Mouse (Mus musculus): ENCODE data around the gene Akt1. TPM values are rescaled to one million over a fixed set of nuclear protein-coding genes. Genes with fewer than 3 reads are reported as not detected.

Gene Akt1
- polyA plus RNA-seq, 1 experiment from 2014 or later, result 75.1 TPM

GRCm38 (mm10) chr12:112632084-112632777 is 42.5 kb downstream of the Akt1 start:
- WGBS, result 78% methylated on average over 11 of the region's 11 CpGs
- no peak overlapping the region for H3K4me2 ChIP-seq
- no peaks in the 10 kb centered on the region for H3K9me3 ChIP-seq
- no peak overlapping the region for H3K9ac ChIP-seq
- H3K36me3 ChIP-seq, result no peaks in the 10 kb centered on the region
- H3K27ac ChIP-seq, result no peak overlapping the region
- no peaks in the 10 kb centered on the region for H3K27me3 ChIP-seq
- H3K4me3 ChIP-seq, result no peak overlapping the region
- peaks cover 15% of the 10 kb centered on the region for H3K4me1 ChIP-seq
- ATAC-seq (ENCODE audit: insufficient number of reproducible peaks, low FRiP score, low TSS enrichment, low read depth), result no peak

DNA sequence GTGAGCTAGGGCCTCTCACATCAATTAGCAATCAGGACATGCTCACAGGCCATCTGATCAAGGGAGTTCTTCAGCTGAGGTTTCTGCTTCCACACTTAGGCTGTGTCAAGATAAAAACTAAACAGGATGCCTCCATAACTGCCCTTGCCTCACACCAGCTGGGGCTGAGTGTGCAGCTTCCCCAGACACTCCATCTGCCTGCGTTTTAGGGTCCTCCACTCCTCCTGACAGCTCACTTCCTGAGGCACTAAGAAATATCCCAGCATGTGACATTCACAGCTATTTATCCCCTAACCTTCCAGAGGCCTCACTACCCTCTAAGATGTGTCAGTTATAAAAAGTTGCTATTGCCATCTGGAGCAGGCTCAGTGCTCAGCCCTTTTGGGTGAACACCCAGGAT is 43.2 kb downstream of the Akt1 start:
- no peak overlapping the region for H3K4me3 ChIP-seq
- WGBS, result 15% methylated on average over 1 of the region's 1 CpGs
- H3K4me1 ChIP-seq, result peaks cover 19% of the 10 kb centered on the region
- no peaks in the 10 kb centered on the region for H3K36me3 ChIP-seq
- no peak for ATAC-seq (ENCODE audit: insufficient number of reproducible peaks, low FRiP score, low TSS enrichment, low read depth)
- no peak overlapping the region for H3K4me2 ChIP-seq
- H3K27ac ChIP-seq, result no peak overlapping the region
- H3K9ac ChIP-seq, result no peak overlapping the region
- H3K9me3 ChIP-seq, result no peaks in the 10 kb centered on the region
- H3K27me3 ChIP-seq, result no peaks in the 10 kb centered on the region

DNA sequence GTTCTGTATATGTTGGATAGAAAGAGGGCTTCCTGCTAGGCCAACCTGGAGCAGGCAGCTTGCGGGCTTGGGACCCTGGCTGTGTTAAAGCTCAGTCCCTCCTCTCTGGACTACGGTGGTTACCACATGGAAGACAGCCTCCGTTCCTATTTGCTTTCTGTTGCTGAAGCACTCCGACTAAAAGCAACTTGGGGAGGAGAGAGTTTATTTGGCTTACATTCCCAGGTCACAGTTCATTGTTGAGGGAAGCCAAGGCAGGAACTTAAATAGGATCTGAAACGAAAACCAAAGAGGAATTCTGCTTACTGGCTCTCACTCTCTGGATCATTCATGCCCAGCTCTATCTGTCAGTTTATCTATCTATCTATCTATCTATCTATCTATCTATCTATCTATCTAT is 43.9 kb downstream of the Akt1 start:
- ATAC-seq (ENCODE audit: insufficient number of reproducible peaks, low FRiP score, low TSS enrichment, low read depth), result no peak
- Histone ChIP-seq H3K4me3 (no peak overlapping the region), H3K27ac (no peak overlapping the region), H3K4me2 (no peak overlapping the region), H3K4me1 (peaks cover 25% of the 10 kb centered on the region), H3K27me3 (no peaks in the 10 kb centered on the region), H3K9ac (no peak overlapping the region), H3K36me3 (no peaks in the 10 kb centered on the region), H3K9me3 (no peaks in the 10 kb centered on the region)
- 87% methylated on average over 5 of the region's 5 CpGs for WGBS

- Histone ChIP-seq H3K36me3 (no peaks in the 10 kb centered on the region), H3K4me3 (no peak overlapping the region), H3K4me1 (peaks cover 25% of the 10 kb centered on the region), H3K9me3 (no peaks in the 10 kb centered on the region), H3K27ac (no peak overlapping the region), H3K9ac (no peak overlapping the region), H3K4me2 (no peak overlapping the region), H3K27me3 (no peaks in the 10 kb centered on the region)
- WGBS, result 92% methylated on average over 12 of the region's 12 CpGs
- ATAC-seq (ENCODE audit: insufficient number of reproducible peaks, low FRiP score, low TSS enrichment, low read depth), result no peak
Measured at GRCm38 (mm10) chr12:112630029-112630428, 44.7 kb downstream of the Akt1 start.

DNA sequence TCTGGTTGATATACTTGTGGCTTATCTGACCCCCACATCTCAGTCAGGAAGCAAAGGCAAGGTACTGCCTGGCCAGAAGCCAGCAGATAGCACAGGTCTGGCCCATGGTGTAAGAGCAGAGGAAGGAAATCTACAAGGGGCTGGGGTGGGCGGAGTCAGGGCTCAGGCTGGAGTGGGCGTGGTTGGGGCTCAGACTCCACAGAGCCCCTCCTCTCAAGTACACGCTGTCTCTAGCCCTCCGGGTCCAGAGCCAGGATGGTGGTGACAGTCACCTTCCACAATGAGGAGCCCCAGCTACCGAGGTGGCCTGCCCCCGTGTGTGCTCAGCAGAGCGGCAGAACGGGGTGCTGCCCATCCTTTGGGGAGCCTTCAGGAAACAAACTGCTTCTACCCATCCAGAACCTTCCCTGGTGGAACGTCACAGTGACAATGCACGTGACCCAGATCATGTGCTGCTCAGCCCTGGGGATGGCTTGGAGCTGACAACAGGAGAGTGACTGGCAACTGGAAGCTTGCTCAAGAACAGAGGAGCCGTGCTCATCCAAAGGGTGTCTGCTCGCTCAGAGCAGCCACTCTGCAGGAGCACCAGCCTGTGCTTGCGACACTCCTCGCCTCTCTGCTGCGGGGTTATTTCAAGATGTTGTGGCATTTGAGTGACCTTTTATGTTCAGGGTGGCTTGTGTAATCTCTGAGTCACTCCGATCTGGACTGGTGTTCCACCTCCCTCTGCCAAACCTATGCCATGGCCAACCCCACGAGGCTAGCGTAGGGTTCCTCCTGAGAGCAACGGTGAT is 45.6 kb downstream of the Akt1 start:
- WGBS, result 33% methylated on average over 19 of the region's 19 CpGs
- Histone ChIP-seq H3K4me1 (peaks cover 25% of the 10 kb centered on the region), H3K9me3 (no peaks in the 10 kb centered on the region), H3K9ac (0 out of 2 replicates have a peak overlapping the region, but pooled peaks have one; percentile 18), H3K4me3 (peak overlapping the region; percentile 28), H3K4me2 (peak overlapping the region; percentile 45), H3K27me3 (no peaks in the 10 kb centered on the region), H3K36me3 (no peaks in the 10 kb centered on the region), H3K27ac (peak overlapping the region; percentile 33)
- ATAC-seq (ENCODE audit: insufficient number of reproducible peaks, low FRiP score, low TSS enrichment, low read depth), result peak; percentile 50; the same call in 1 of the 2 replicates

GRCm38 (mm10) chr12:112628197-112628596 is 46.5 kb downstream of the Akt1 start:
- H3K9ac ChIP-seq, result no peak overlapping the region
- H3K4me2 ChIP-seq, result no peak overlapping the region
- no peaks in the 10 kb centered on the region for H3K9me3 ChIP-seq
- H3K4me1 ChIP-seq, result peaks cover 25% of the 10 kb centered on the region
- peak overlapping the region; percentile 33; the same call in 1 of the 2 replicates for H3K27ac ChIP-seq
- no peak for ATAC-seq (ENCODE audit: insufficient number of reproducible peaks, low FRiP score, low TSS enrichment, low read depth)
- H3K4me3 ChIP-seq, result no peak overlapping the region
- WGBS, result 76% methylated on average over 6 of the region's 6 CpGs
- H3K36me3 ChIP-seq, result no peaks in the 10 kb centered on the region
- no peaks in the 10 kb centered on the region for H3K27me3 ChIP-seq

- ATAC-seq (ENCODE audit: insufficient number of reproducible peaks, low FRiP score, low TSS enrichment, low read depth), result no peak
- H3K4me1 ChIP-seq, result peaks cover 25% of the 10 kb centered on the region
- H3K9ac ChIP-seq, result no peak overlapping the region
- no peaks in the 10 kb centered on the region for H3K36me3 ChIP-seq
- WGBS, result 54% methylated on average over 7 of the region's 7 CpGs
- H3K4me2 ChIP-seq, result no peak overlapping the region
- no peak overlapping the region for H3K4me3 ChIP-seq
- no peak overlapping the region for H3K27ac ChIP-seq
- no peaks in the 10 kb centered on the region for H3K9me3 ChIP-seq
- H3K27me3 ChIP-seq, result no peaks in the 10 kb centered on the region
Measured at GRCm38 (mm10) chr12:112627097-112627881, 47.4 kb downstream of the Akt1 start.

GRCm38 (mm10) chr12:112626455-112626854 is 48.2 kb downstream of the Akt1 start:
- H3K4me3 ChIP-seq, result no peak overlapping the region
- no peaks in the 10 kb centered on the region for H3K36me3 ChIP-seq
- WGBS, result 65% methylated on average over 6 of the region's 6 CpGs
- H3K27ac ChIP-seq, result no peak overlapping the region
- no peak overlapping the region for H3K9ac ChIP-seq
- no peaks in the 10 kb centered on the region for H3K9me3 ChIP-seq
- no peak for ATAC-seq (ENCODE audit: insufficient number of reproducible peaks, low FRiP score, low TSS enrichment, low read depth)
- peaks cover 25% of the 10 kb centered on the region for H3K4me1 ChIP-seq
- 0 out of 2 replicates have a peak, but pooled peaks cover 6% of the 10 kb centered on the region for H3K27me3 ChIP-seq
- no peak overlapping the region for H3K4me2 ChIP-seq

- H3K9ac ChIP-seq, result no peak overlapping the region
- ATAC-seq (ENCODE audit: insufficient number of reproducible peaks, low FRiP score, low TSS enrichment, low read depth), result no peak
- H3K4me2 ChIP-seq, result no peak overlapping the region
- no peak overlapping the region for H3K4me3 ChIP-seq
- H3K27ac ChIP-seq, result no peak overlapping the region
- no peaks in the 10 kb centered on the region for H3K9me3 ChIP-seq
- H3K4me1 ChIP-seq, result peaks cover 28% of the 10 kb centered on the region
- peaks cover 13% of the 10 kb centered on the region; the same call in 1 of the 2 replicates for H3K27me3 ChIP-seq
- no peaks in the 10 kb centered on the region for H3K36me3 ChIP-seq
- WGBS, result 76% methylated on average over 4 of the region's 4 CpGs
Measured at GRCm38 (mm10) chr12:112625700-112626099, 49.0 kb downstream of the Akt1 start.

- Histone ChIP-seq H3K27me3 (peaks cover 24% of the 10 kb centered on the region), H3K4me3 (no peak overlapping the region), H3K27ac (no peak overlapping the region), H3K9me3 (no peaks in the 10 kb centered on the region), H3K4me1 (peaks cover 40% of the 10 kb centered on the region), H3K9ac (no peak overlapping the region), H3K36me3 (no peaks in the 10 kb centered on the region), H3K4me2 (no peak overlapping the region)
- WGBS, result 16% methylated on average over 2 of the region's 2 CpGs
- no peak for ATAC-seq (ENCODE audit: insufficient number of reproducible peaks, low FRiP score, low TSS enrichment, low read depth)
Measured at GRCm38 (mm10) chr12:112623742-112624141, 50.9 kb downstream of the Akt1 start.

- peaks cover 25% of the 10 kb centered on the region for H3K27me3 ChIP-seq
- no peak overlapping the region for H3K27ac ChIP-seq
- 79% methylated on average over 3 of the region's 3 CpGs for WGBS
- ATAC-seq (ENCODE audit: insufficient number of reproducible peaks, low FRiP score, low TSS enrichment, low read depth), result no peak
- no peak overlapping the region for H3K4me2 ChIP-seq
- no peaks in the 10 kb centered on the region for H3K9me3 ChIP-seq
- H3K36me3 ChIP-seq, result no peaks in the 10 kb centered on the region
- H3K9ac ChIP-seq, result no peak overlapping the region
- H3K4me3 ChIP-seq, result no peak overlapping the region
- peaks cover 43% of the 10 kb centered on the region for H3K4me1 ChIP-seq
Measured at GRCm38 (mm10) chr12:112621900-112622299, 52.8 kb downstream of the Akt1 start.
